Mouse (Mus musculus): Measurements from ENCODE around the gene Epha2.

The Epha2 gene

GRCm38 (mm10) chr4:141279783-141280182 lies 21.3 kb upstream of the Epha2 start:
- DNase-seq (ENCODE audit: low spot score) = no peak

GRCm38 (mm10) chr4:141280471-141280870 lies 20.6 kb upstream of the Epha2 start:
- DNase-seq (ENCODE audit: low spot score) = no peak

GRCm38 (mm10) chr4:141281153-141281552 lies 19.9 kb upstream of the Epha2 start:
- no peak for DNase-seq (ENCODE audit: low spot score)

GRCm38 (mm10) chr4:141281578-141281977 lies 19.5 kb upstream of the Epha2 start:
- DNase-seq (ENCODE audit: low spot score) = no peak

- DNase-seq (ENCODE audit: low spot score) = no peak
These were observed 19.0 kb upstream of the Epha2 start for GRCm38 (mm10) chr4:141282087-141282486.

GRCm38 (mm10) chr4:141282623-141283022 lies 18.4 kb upstream of the Epha2 start:
- DNase-seq (ENCODE audit: low spot score) = no peak

- DNase-seq (ENCODE audit: low spot score) = no peak
These were observed 17.7 kb upstream of the Epha2 start for GRCm38 (mm10) chr4:141283176-141283878.

- DNase-seq (ENCODE audit: low spot score) = no peak
These were observed 17.1 kb upstream of the Epha2 start for GRCm38 (mm10) chr4:141283879-141284411.

GRCm38 (mm10) chr4:141284486-141284885 lies 16.6 kb upstream of the Epha2 start:
- DNase-seq (ENCODE audit: low spot score) = no peak

GRCm38 (mm10) chr4:141285128-141285527 lies 15.9 kb upstream of the Epha2 start:
- no peak for DNase-seq (ENCODE audit: low spot score)

GRCm38 (mm10) chr4:141286860-141287517 lies 14.1 kb upstream of the Epha2 start:
- DNase-seq (ENCODE audit: low spot score) = no peak

GRCm38 (mm10) chr4:141287518-141288004 lies 13.5 kb upstream of the Epha2 start:
- no peak for DNase-seq (ENCODE audit: low spot score)

- no peak for DNase-seq (ENCODE audit: low spot score)
These were observed 12.9 kb upstream of the Epha2 start for GRCm38 (mm10) chr4:141288152-141288551.

- DNase-seq (ENCODE audit: low spot score) = no peak
These were observed 9.3 kb upstream of the Epha2 start for GRCm38 (mm10) chr4:141291571-141292375.

GRCm38 (mm10) chr4:141295774-141296186 lies 5.3 kb upstream of the Epha2 start:
- no peak for DNase-seq (ENCODE audit: low spot score)

GRCm38 (mm10) chr4:141297934-141298333 lies 3.1 kb upstream of the Epha2 start:
- no peak for DNase-seq (ENCODE audit: low spot score)

GRCm38 (mm10) chr4:141299356-141299755 lies 1.7 kb upstream of the Epha2 start:
- DNase-seq (ENCODE audit: low spot score) = no peak

- no peak for DNase-seq (ENCODE audit: low spot score)
These were observed 844 bp upstream of the Epha2 start for GRCm38 (mm10) chr4:141300196-141300595.

- DNase-seq (ENCODE audit: low spot score) = no peak
These were observed 769 bp downstream of the Epha2 start for GRCm38 (mm10) chr4:141301591-141302427.

- DNase-seq (ENCODE audit: low spot score) = no peak
These were observed 1.7 kb downstream of the Epha2 start for GRCm38 (mm10) chr4:141302428-141303401.

Measured in ovary, postnatal 10 days (tissue).